Mouse (Mus musculus) bone marrow macrophage, adult 2 months (primary cell): Measurements from ENCODE around the gene Rsph9.

Experiments
- CTCF ChIP-seq: IDR thresholded peaks from 2 replicates; pipeline ENCODE4 v1.5.1; 2012; ENCODE audit warnings: low read depth, mild to moderate bottlenecking, low read length, moderate library complexity
- POLR2A ChIP-seq: IDR thresholded peaks from 2 replicates; pipeline ENCODE4 v1.6.1; 2012; ENCODE audit warnings: mild to moderate bottlenecking, low read depth, low read length, borderline replicate concordance

GRCm38 (mm10) chr17:46073730-46074301 is 70.2 kb downstream of the Rsph9 start:
- TF ChIP-seq CTCF (no peak), POLR2A (no peak)
